Mouse (Mus musculus) adrenal gland, adult 18-20 months (tissue): ENCODE measurements around the gene Cnih3. TPM values are rescaled to one million over a fixed set of nuclear protein-coding genes. Genes with fewer than 3 reads are reported as not detected.

Experiments used
- DNase-seq, 2 experiments: peaks; one replicate each; pipeline ENCODE4 v3.0.0; 2021 to 2022; ENCODE audit warnings: low spot score in 2 of 2
- total RNA-seq, 2 experiments: library from RNA; stranded (reverse); gene quantifications; 1 replicate in 1 of 2; 2 replicates in 1 of 2; pipeline ENCODE4 v1.2.3; 2021

Cnih3 gene
- total RNA-seq, 2 experiments from 2014 or later, result not detected

- no peak for DNase-seq
These were observed 94.2 kb downstream of the Cnih3 start for GRCm38 (mm10) chr1:181446591-181447114.

GRCm38 (mm10) chr1:181447576-181447975 is 95.1 kb downstream of the Cnih3 start:
- DNase-seq, result no peak

DNA sequence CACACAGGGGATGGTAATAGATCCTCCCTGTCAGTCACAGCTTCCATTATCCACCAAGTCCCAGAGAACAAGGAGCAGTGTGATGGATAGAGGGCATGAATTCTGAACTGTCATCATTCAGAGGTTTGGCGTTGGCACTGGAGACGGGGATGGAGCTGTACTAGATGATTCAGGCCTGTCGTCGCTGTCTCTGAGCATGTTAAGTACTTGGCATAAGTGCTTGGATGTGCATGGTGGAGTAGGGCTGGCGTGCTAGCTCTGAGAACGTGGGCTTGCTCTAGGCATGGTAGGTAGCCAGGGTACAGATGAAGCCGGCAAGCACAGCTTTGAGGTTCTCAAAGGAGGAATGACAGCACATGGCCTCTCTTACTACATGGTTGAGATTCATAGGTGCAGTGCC is 95.6 kb downstream of the Cnih3 start:
- DNase-seq, result no peak

DNA sequence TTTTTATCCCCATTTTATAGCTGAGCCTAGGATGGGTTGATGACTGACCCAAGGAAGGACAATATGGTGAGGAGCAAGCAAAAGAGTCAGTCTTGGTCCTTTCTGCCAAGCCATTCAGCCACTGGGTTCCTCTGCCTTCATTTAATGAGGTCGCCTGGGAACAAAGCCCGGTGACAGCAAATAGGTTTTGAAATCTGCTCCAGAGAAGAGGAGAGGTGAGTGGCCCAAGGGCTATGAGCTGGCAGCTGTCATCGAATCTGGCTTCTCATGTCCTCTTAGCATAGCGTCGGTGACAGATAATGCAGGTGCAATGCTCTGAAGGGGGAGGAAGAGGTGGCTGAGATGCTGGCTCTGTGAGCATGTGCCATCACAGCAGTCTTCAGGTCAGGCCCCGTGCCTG is 100.7 kb downstream of the Cnih3 start:
- DNase-seq, result no peak

DNA sequence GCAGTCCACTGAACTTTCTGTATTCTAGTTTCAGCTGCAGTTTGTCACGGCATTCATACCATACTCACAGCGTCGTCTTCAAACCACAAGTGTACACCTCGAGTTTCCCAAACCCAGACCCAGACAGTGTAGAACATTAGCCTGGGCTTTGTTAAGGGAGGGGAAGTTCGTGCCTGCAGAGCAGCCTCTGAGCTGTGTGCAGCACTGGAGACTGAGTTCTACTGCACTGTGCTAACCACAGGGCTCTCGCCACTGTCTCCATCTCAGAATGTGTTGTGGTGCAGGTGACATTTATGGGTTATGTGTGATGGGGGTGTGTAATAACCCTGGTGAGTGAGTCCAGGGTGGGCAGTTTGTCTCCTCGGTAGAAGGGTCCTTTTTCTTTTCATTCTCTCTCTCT is 104.5 kb downstream of the Cnih3 start:
- no peak for DNase-seq

- no peak for DNase-seq
These were observed 107.1 kb downstream of the Cnih3 start for GRCm38 (mm10) chr1:181459431-181460105.

- no peak for DNase-seq
These were observed 107.9 kb downstream of the Cnih3 start for GRCm38 (mm10) chr1:181460283-181460682.

DNA sequence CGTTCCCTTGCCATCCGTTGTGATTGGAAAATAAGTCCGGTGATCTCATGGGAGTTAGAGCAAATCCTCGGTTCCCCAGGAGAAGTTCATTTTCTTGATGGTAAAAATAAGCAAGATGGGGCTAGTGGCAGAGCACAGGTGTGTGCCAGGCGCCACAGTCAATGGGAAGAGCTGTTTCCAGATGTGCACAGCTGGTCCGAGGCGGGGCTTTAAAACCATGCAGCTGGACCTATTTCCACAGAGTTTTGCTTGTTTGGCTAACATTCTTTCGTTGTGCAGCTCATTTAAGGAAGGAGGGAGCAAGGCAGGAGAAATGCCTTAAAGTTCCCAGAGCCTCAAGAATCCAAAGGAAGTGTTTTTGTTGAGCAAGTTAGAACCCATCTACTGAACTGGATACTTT is 109.1 kb downstream of the Cnih3 start:
- no peak for DNase-seq

GRCm38 (mm10) chr1:181462051-181462905 is 109.8 kb downstream of the Cnih3 start:
- DNase-seq, result peak in 1 of 2 experiments; percentile 6

GRCm38 (mm10) chr1:181462906-181463179 is 110.4 kb downstream of the Cnih3 start:
- no peak for DNase-seq

DNA sequence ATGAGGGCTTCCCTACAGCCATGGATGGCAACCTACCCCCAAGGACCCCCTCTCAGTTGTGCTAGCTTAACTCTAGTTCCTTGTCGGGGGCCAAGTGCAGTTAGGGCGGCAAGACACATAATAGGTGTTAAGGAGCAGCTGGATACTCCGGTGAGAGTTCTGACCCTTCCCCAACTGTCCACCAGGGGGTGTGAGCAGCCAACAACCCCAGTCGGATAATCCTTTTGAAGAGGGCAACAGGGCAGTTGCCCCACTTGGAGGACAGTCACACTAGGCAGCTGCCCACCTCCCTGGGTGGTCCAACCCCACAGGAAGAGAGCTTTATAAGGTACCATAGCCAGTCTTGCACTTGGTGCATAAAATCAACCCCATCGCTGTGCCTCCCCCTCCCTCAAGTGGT is 112.6 kb downstream of the Cnih3 start:
- DNase-seq, result peak in 1 of 2 experiments; percentile 33

- no peak for DNase-seq
These were observed 113.6 kb downstream of the Cnih3 start for GRCm38 (mm10) chr1:181466040-181466439.

DNA sequence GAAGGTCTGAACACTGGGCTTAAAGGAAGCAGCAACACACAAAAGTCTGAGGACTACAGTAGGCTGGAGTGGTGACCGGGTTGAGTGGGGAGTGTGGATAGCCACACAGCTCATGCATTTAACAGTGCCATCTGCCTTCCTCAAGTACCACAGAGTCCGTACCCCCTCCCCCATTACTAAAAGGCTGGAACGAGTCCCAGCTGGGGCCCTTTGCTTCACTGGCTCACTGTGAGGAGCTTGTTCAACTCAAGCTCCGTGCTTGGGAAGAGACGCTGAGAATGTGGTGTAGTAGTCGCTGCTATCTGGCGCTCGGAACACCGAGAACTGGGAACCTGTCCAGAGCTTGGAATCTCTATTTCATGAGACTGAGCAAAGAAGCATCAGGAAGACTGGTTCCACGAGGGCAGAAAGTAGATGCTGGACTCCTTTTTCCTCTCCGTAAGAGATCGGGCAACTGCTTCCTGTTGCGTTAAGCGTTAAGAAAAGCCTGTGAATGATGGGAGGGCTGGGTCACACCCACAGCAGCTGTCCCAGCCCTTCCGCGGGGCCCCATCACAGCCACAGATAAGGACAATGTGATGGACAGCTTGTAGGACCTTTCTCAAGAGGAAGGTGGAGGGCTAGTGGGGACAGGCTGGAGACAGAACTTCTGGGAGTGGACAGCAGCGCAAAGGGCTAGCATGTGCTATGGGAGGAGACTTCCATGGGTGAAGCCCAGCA is 114.3 kb downstream of the Cnih3 start:
- DNase-seq, result no peak

- no peak for DNase-seq
These were observed 114.9 kb downstream of the Cnih3 start for GRCm38 (mm10) chr1:181467321-181467670.

DNA sequence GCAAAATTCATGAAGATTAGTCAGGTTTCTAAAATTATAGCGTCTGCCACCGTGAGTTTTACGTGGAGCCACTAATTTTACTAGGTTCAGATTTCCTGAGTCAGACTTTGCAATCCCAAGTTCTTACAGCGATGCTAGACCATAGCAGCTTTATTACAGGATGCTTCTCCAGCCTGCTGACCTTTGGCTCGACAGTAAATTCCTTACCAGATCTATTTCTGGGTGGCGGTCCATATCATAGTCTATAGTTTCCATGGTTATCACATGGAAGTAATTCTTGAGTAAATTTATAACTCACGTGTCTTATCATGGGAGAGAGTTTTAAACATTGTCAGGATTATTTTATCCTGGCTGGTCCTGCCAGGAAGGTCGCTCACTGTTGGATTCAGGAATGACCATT is 117.0 kb downstream of the Cnih3 start:
- no peak for DNase-seq

GRCm38 (mm10) chr1:181476141-181476540 is 123.7 kb downstream of the Cnih3 start:
- no peak for DNase-seq

DNA sequence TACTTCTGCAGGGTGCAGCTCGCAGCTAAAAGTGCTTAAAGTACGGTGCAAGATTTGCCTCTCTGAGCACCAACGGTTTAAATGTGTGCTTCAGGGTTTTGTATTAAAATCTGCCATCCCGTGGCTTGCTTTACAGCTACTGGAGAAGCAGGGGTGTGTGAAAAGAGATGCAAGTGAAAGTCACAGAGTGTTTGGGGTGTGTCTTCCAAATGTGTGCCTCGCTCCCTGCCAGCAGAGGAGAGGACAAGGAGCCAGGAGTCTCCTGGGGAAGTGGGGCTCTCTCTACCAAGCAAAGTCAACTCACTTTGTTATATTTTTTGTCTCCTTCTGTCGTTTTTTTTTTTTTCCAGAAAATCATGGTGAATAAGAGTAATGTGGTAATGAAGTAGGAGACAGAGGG is 124.1 kb downstream of the Cnih3 start:
- DNase-seq, result no peak

DNA sequence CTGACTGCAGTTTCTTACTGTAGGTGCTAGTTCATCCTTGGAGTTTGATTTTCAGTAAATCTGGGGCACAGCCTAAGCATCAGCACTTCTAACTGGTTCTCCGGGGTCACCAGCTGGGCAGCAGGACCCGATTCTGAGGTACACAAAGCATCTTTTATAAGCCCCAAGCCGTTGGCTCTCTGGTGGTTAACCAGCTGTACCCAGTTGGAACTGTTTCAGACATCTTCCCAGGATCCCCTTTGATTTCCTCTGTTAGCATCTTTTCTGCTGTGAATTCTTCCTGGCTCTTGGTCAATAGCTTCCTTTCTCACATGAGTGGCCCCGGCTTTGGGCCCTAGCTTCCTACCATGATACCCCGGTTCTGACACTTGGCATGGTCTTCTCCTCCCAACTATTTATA is 132.3 kb downstream of the Cnih3 start:
- DNase-seq, result no peak

GRCm38 (mm10) chr1:181503471-181503870 is 151.0 kb downstream of the Cnih3 start:
- DNase-seq, result no peak

DNA sequence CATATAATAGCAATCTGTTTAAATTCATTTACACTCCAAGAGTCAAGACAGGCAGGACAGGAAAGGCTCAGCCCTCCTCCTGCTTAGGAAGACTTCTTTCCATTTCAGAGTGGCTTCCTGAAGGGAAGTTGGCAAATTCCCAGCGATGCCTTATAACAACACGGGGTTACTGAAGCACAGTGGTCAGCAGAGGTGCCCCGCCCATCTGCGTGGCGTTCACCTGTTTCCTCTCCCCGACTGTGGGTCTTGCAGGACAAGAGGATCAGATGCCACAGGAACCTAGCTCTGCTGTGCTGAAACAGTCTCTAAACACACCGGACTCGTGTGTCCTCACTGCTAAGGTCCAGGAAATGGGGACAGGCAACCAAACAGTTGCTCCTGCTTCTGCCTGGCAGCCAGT is 152.9 kb downstream of the Cnih3 start:
- DNase-seq, result no peak
